In genomic region chr1:23379911-23380740, GRCm38 (mm10) we compare ENCODE assay signal across 7 mouse cellular contexts. TPM values are rescaled to one million over a fixed set of nuclear protein-coding genes. Genes with fewer than 3 reads are reported as not detected.
A peak's percentile ranks its signal among the peaks of the same experiment; 100 is the strongest.
DNase-seq lines count a peak whose midpoint lies in the region; ATAC-seq and TF ChIP-seq lines count a peak whose summit lies in the region.

No protein-coding gene starts in this region.

- no peak overlapping the region for H3K27ac ChIP-seq in forebrain, postnatal 0 days (ENCODE audit: low read depth, low read length)
- no peak overlapping the region for H3K27ac ChIP-seq in kidney, embryonic 16.5 days (ENCODE audit: low read length)
- no peak overlapping the region for H3K27ac ChIP-seq in thymus, adult 2 months (ENCODE audit: control insufficient read depth, insufficient read depth, low read length)

- peaks cover 8% of the 10 kb centered on the region for H3K36me3 ChIP-seq in forebrain, postnatal 0 days (ENCODE audit: insufficient read depth)
- H3K36me3 ChIP-seq in kidney, embryonic 16.5 days (ENCODE audit: insufficient read depth, low read length) = peaks cover 5% of the 10 kb centered on the region; the same call in 1 of the 2 replicates
- no peaks in the 10 kb centered on the region for H3K36me3 ChIP-seq in thymus, adult 2 months (ENCODE audit: control insufficient read depth, insufficient read depth, low read length)

- no peak for TF ChIP-seq POLR2A in thymus, adult 2 months (IDR thresholded peaks at IDR 0.05; ENCODE audit: control insufficient read depth, extremely low read depth, insufficient read depth, low read length, poor library complexity)

- 0 out of 2 replicates have a peak overlapping the region, but pooled peaks have one; percentile 10 for H3K9ac ChIP-seq in forebrain, postnatal 0 days
- H3K9ac ChIP-seq in kidney, embryonic 16.5 days (replicated peaks; ENCODE audit: low read length) = no peak overlapping the region

- peak overlapping the region; percentile 28 for H3K4me3 ChIP-seq in forebrain, postnatal 0 days (ENCODE audit: low read depth, low read length)
- no peak overlapping the region for H3K4me3 ChIP-seq in kidney, embryonic 16.5 days (ENCODE audit: low read length)
- H3K4me3 ChIP-seq in thymus, adult 2 months (ENCODE audit: control insufficient read depth, insufficient read depth, low read length) = no peak overlapping the region

- no peaks in the 10 kb centered on the region for H3K9me3 ChIP-seq in forebrain, postnatal 0 days (ENCODE audit: low read length)
- H3K9me3 ChIP-seq in kidney, embryonic 16.5 days (ENCODE audit: low read length) = no peaks in the 10 kb centered on the region

- no peak for TF ChIP-seq CTCF in forebrain, postnatal 0 days (IDR thresholded peaks at IDR 0.05; ENCODE audit: low read depth)
- no peak for TF ChIP-seq CTCF in thymus, adult 2 months (IDR thresholded peaks at IDR 0.05; ENCODE audit: borderline replicate concordance, control insufficient read depth, extremely low read depth, insufficient read depth, low read length, poor library complexity)

- WGBS in forebrain, postnatal 0 days = 29% methylated on average over 17 of the region's 17 CpGs
- WGBS in kidney, embryonic 16.5 days = 54% methylated on average over 17 of the region's 17 CpGs
- 34% methylated on average over 17 of the region's 17 CpGs for WGBS in thymus, adult 2 months

- peaks cover 15% of the 10 kb centered on the region for H3K4me1 ChIP-seq in forebrain, postnatal 0 days (ENCODE audit: insufficient read depth)
- H3K4me1 ChIP-seq in kidney, embryonic 16.5 days (ENCODE audit: insufficient read depth, low read length) = peaks cover 23% of the 10 kb centered on the region
- H3K4me1 ChIP-seq in thymus, adult 2 months (replicated peaks; ENCODE audit: control insufficient read depth, insufficient read depth, low read length) = peaks cover 7% of the 10 kb centered on the region

- H3K4me2 ChIP-seq in forebrain, postnatal 0 days (ENCODE audit: low read depth) = peak overlapping the region; percentile 49
- H3K4me2 ChIP-seq in kidney, embryonic 16.5 days (replicated peaks; ENCODE audit: low read depth, low read length) = peak overlapping the region; percentile 28

- peak; percentile 33 to 42 for DNase-seq in right cerebral cortex, postnatal 10 days (ENCODE audit: low spot score in 2 of 2)
- no peak for DNase-seq in right cerebral cortex, postnatal 14 days
- peak; percentile 53 for DNase-seq in forebrain, postnatal 0 days
- peak; percentile 66 for DNase-seq in lung, postnatal 36 days
- no peak for DNase-seq in thymus, adult 2 months
- DNase-seq in urinary bladder, adult 18-20 months (ENCODE audit: low spot score in 2 of 2) = no peak

- peak; percentile 38 for ATAC-seq in forebrain, postnatal 0 days
- no peak for ATAC-seq in kidney, embryonic 16.5 days (ENCODE audit: low FRiP score, low TSS enrichment)

- no peaks in the 10 kb centered on the region for H3K27me3 ChIP-seq in forebrain, postnatal 0 days (ENCODE audit: insufficient read depth, low read length)
- H3K27me3 ChIP-seq in kidney, embryonic 16.5 days (ENCODE audit: insufficient read depth, low read length) = no peaks in the 10 kb centered on the region
- no peaks in the 10 kb centered on the region for H3K27me3 ChIP-seq in thymus, adult 2 months (ENCODE audit: control insufficient read depth, insufficient read depth, low read length)

RNA-seq across cellular contexts. Expression of gene Ogfrl1, which starts 17.4 kb away (rescaled TPM):
- total RNA-seq in forebrain, postnatal 0 days (2014; rRNA removed) = 26.6 and 27.5 TPM in 2 replicates
- polyA plus RNA-seq in forebrain, postnatal 0 days (2015; fragmentation: Nextera tagmentation; extraction: Ambion mirVana) = 18.2 and 19.6 TPM in 2 replicates
- polyA plus RNA-seq in kidney, embryonic 16.5 days (2015; fragmentation: Nextera tagmentation; extraction: Ambion mirVana) = 6.9 and 7.9 TPM in 2 replicates
- polyA plus RNA-seq in thymus, adult 2 months (2012; rRNA removed) = 6.1 and 6.3 TPM in 2 replicates

Comparison
In these comparisons a context has a peak if more than half of its experiments do, and no peak if none do; other contexts are left out.
1. DNase-seq: peak in right cerebral cortex, postnatal 10 days (2 of 2), forebrain, postnatal 0 days (single experiment) and lung, postnatal 36 days (single experiment); none in right cerebral cortex, postnatal 14 days (single experiment), thymus, adult 2 months (single experiment) and urinary bladder, adult 18-20 months (0 of 2).